Comparison of ENCODE assay signal across 11 mouse cellular contexts in the genomic region with DNA sequence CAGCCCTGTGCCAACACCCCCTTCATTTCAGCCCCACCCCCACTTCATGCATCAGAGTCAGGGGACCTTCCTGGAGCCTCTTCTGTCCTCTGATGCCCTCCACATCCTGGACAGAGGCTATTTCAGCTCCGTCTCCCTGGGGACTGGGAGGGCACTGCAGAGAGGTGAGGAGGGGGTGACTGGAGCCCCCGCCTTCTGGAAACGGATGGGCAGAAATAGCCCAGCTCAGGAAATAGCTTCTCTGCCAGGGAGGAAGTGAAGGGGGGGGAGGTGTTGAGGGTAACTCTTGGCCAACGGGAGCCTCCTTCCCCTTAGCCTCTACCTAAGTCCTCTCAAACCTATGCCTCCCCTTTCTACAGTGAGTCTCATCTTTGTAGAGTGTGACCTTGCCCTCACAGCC. TPM values are rescaled to one million over a fixed set of nuclear protein-coding genes. Genes with fewer than 3 reads are reported as not detected.
DNase-seq lines count a peak whose midpoint lies in the region; ATAC-seq lines count a peak whose summit lies in the region.
"Had no signal": no experiment of that assay in that cellular context is flagged by ENCODE, and none has a peak within 500 bp of the region (broad histone marks: within the 10 kb centered on the region; RNA-seq: fewer than 3 reads in every experiment).

No protein-coding gene starts in this region.

- peaks cover 44% of the 10 kb centered on the region for H3K27me3 ChIP-seq in liver, embryonic 11.5 days (replicated peaks; ENCODE audit: control insufficient read depth, insufficient read depth, low read length)
- H3K27me3 ChIP-seq in midbrain, embryonic 15.5 days (replicated peaks): peaks cover 65% of the 10 kb centered on the region

- peaks cover 21% of the 10 kb centered on the region for H3K4me1 ChIP-seq in liver, embryonic 11.5 days (replicated peaks; ENCODE audit: control insufficient read depth, insufficient read depth, low read length)
- peaks cover 10% of the 10 kb centered on the region for H3K4me1 ChIP-seq in midbrain, embryonic 15.5 days

- H3K9me3 ChIP-seq in liver, embryonic 11.5 days (ENCODE audit: control insufficient read depth, low read length): no peaks in the 10 kb centered on the region
- H3K9me3 ChIP-seq in midbrain, embryonic 15.5 days: no peaks in the 10 kb centered on the region

- DNase-seq in heart, adult 9 months (ENCODE audit: low spot score in 2 of 2): peak; percentile 33 to 47
- no peak for DNase-seq in heart, postnatal 14 days
- DNase-seq in liver, embryonic 11.5 days (ENCODE audit: low spot score): no peak
- DNase-seq in layer of hippocampus, adult 9-10 months (ENCODE audit: low spot score): no peak
- DNase-seq in gastrocnemius, postnatal 36 days: no peak
- DNase-seq: embryo, embryonic 11 days; thymus, adult 2 months had no signal

- H3K27ac ChIP-seq in liver, embryonic 11.5 days (ENCODE audit: low read depth, low read length): peak overlapping the region; percentile 43; the same call in 1 of the 2 replicates
- no peak overlapping the region for H3K27ac ChIP-seq in midbrain, embryonic 15.5 days

- H3K36me3 ChIP-seq in liver, embryonic 11.5 days (ENCODE audit: control insufficient read depth, insufficient read depth, low read length): no peaks in the 10 kb centered on the region
- no peaks in the 10 kb centered on the region for H3K36me3 ChIP-seq in midbrain, embryonic 15.5 days (replicated peaks)

- H3K9ac ChIP-seq in liver, embryonic 11.5 days (ENCODE audit: low read depth, low read length): no peak overlapping the region
- no peak overlapping the region for H3K9ac ChIP-seq in midbrain, embryonic 15.5 days

- 23% methylated on average over 4 of the region's 4 CpGs for WGBS in liver, embryonic 11.5 days
- 40% methylated on average over 4 of the region's 4 CpGs for WGBS in midbrain, embryonic 15.5 days

- H3K4me2 ChIP-seq in liver, embryonic 11.5 days: peak overlapping the region; percentile 40
- no peak overlapping the region for H3K4me2 ChIP-seq in midbrain, embryonic 15.5 days

- ATAC-seq in granulocyte monocyte progenitor cell, adult 5-6 weeks (replicated peaks; ENCODE audit: poor library complexity, severe bottlenecking): peak; percentile 70
- peak; percentile 29 for ATAC-seq in liver, embryonic 11.5 days (replicated peaks; ENCODE audit: low FRiP score)
- ATAC-seq in megakaryocyte progenitor cell, adult 5-6 weeks (replicated peaks; ENCODE audit: poor library complexity): peak; percentile 54
- no peak for ATAC-seq in midbrain, embryonic 15.5 days (replicated peaks)
- ATAC-seq: hindbrain, embryonic 16.5 days had no signal

- intact Hi-C loops in heart, postnatal 14 days (cut with DNase I): no loop called here
- intact Hi-C loops in gastrocnemius, postnatal 36 days (cut with DNase I): no loop called here

- H3K4me3 ChIP-seq in liver, embryonic 11.5 days (ENCODE audit: low read depth, low read length): no peak overlapping the region
- H3K4me3 ChIP-seq in midbrain, embryonic 15.5 days: no peak overlapping the region

RNA-seq across cellular contexts. Expression of gene Exoc3l2, which starts 9.3 kb away (rescaled TPM):
- 1 to 10 TPM in 1 of 2 experiments, under 1 TPM in 1; 0.79 to 1.1 TPM for total RNA-seq in heart, postnatal 14 days (2021)
- 1.0 and 2.5 TPM in 2 replicates for total RNA-seq in granulocyte monocyte progenitor cell, adult 5-6 weeks (2014; fragmentation: Nextera tagmentation)
- total RNA-seq in granulocyte monocyte progenitor cell, adult 5-6 weeks (2017): 0.95 TPM in 1 of 2 replicates, not detected in the other
- polyA plus RNA-seq in liver, embryonic 11.5 days (2014; fragmentation: Nextera tagmentation; extraction: Ambion mirVana): 4.3 and 5.6 TPM in 2 replicates
- 0.54 and 0.57 TPM in 2 replicates for total RNA-seq in megakaryocyte progenitor cell, adult 5-6 weeks (2015)
- 0.62 and 1.3 TPM in 2 replicates for total RNA-seq in megakaryocyte progenitor cell, adult 5-6 weeks (2017)
- under 1 TPM; 0.51 to 0.72 TPM for total RNA-seq in gastrocnemius, postnatal 36 days (2021)
- 0.17 and 0.57 TPM in 2 replicates for polyA plus RNA-seq in midbrain, embryonic 15.5 days (2015; fragmentation: Nextera tagmentation; extraction: Ambion mirVana)

RNA-seq across cellular contexts. Expression of gene Mark4, which starts 13.8 kb away (rescaled TPM):
- total RNA-seq in heart, postnatal 14 days (2021): 10 to 100 TPM; 23.3 to 25.0 TPM
- total RNA-seq in granulocyte monocyte progenitor cell, adult 5-6 weeks (2014; fragmentation: Nextera tagmentation): 9.1 and 10.8 TPM in 2 replicates
- 2.5 and 3.8 TPM in 2 replicates for total RNA-seq in granulocyte monocyte progenitor cell, adult 5-6 weeks (2017)
- 6.7 and 7.7 TPM in 2 replicates for polyA plus RNA-seq in liver, embryonic 11.5 days (2014; fragmentation: Nextera tagmentation; extraction: Ambion mirVana)
- 10.3 and 11.0 TPM in 2 replicates for total RNA-seq in megakaryocyte progenitor cell, adult 5-6 weeks (2015)
- 4.8 and 6.9 TPM in 2 replicates for total RNA-seq in megakaryocyte progenitor cell, adult 5-6 weeks (2017)
- 10 to 100 TPM; 14.9 to 15.5 TPM for total RNA-seq in gastrocnemius, postnatal 36 days (2021)
- polyA plus RNA-seq in midbrain, embryonic 15.5 days (2015; fragmentation: Nextera tagmentation; extraction: Ambion mirVana): 20.4 and 20.6 TPM in 2 replicates

RNA-seq across cellular contexts. Expression of gene Bloc1s3, which starts 35.8 kb away (rescaled TPM):
- total RNA-seq in heart, postnatal 14 days (2021): 1 to 10 TPM; 2.0 to 2.2 TPM
- total RNA-seq in granulocyte monocyte progenitor cell, adult 5-6 weeks (2014; fragmentation: Nextera tagmentation): 3.1 and 4.5 TPM in 2 replicates
- 0.60 and 1.0 TPM in 2 replicates for total RNA-seq in granulocyte monocyte progenitor cell, adult 5-6 weeks (2017)
- 2.0 and 2.1 TPM in 2 replicates for polyA plus RNA-seq in liver, embryonic 11.5 days (2014; fragmentation: Nextera tagmentation; extraction: Ambion mirVana)
- total RNA-seq in megakaryocyte progenitor cell, adult 5-6 weeks (2015): 2.9 and 3.3 TPM in 2 replicates
- 1.3 and 1.5 TPM in 2 replicates for total RNA-seq in megakaryocyte progenitor cell, adult 5-6 weeks (2017)
- total RNA-seq in gastrocnemius, postnatal 36 days (2021): 1 to 10 TPM; 1.5 to 1.7 TPM
- 4.8 and 5.0 TPM in 2 replicates for polyA plus RNA-seq in midbrain, embryonic 15.5 days (2015; fragmentation: Nextera tagmentation; extraction: Ambion mirVana)

RNA-seq across cellular contexts. Expression of gene Trappc6a, which starts 35.8 kb away (rescaled TPM):
- total RNA-seq in heart, postnatal 14 days (2021): 10 to 100 TPM; 48.9 to 49.6 TPM
- total RNA-seq in granulocyte monocyte progenitor cell, adult 5-6 weeks (2014; fragmentation: Nextera tagmentation): 75.3 and 83.4 TPM in 2 replicates
- 28.2 and 30.6 TPM in 2 replicates for total RNA-seq in granulocyte monocyte progenitor cell, adult 5-6 weeks (2017)
- 97.4 and 108 TPM in 2 replicates for polyA plus RNA-seq in liver, embryonic 11.5 days (2014; fragmentation: Nextera tagmentation; extraction: Ambion mirVana)
- 55.2 and 58.3 TPM in 2 replicates for total RNA-seq in megakaryocyte progenitor cell, adult 5-6 weeks (2015)
- total RNA-seq in megakaryocyte progenitor cell, adult 5-6 weeks (2017): 26.1 and 39.5 TPM in 2 replicates
- 1 to 10 TPM; 6.4 to 8.8 TPM for total RNA-seq in gastrocnemius, postnatal 36 days (2021)
- polyA plus RNA-seq in midbrain, embryonic 15.5 days (2015; fragmentation: Nextera tagmentation; extraction: Ambion mirVana): 38.3 and 39.1 TPM in 2 replicates

RNA-seq across cellular contexts. Expression of gene Nkpd1, which starts 45.2 kb away (rescaled TPM):
- total RNA-seq in heart, postnatal 14 days (2021): not detected
- not detected in 2 replicates for total RNA-seq in granulocyte monocyte progenitor cell, adult 5-6 weeks (2014; fragmentation: Nextera tagmentation)
- not detected in 2 replicates for total RNA-seq in granulocyte monocyte progenitor cell, adult 5-6 weeks (2017)
- not detected in 2 replicates for polyA plus RNA-seq in liver, embryonic 11.5 days (2014; fragmentation: Nextera tagmentation; extraction: Ambion mirVana)
- not detected in 2 replicates for total RNA-seq in megakaryocyte progenitor cell, adult 5-6 weeks (2015)
- total RNA-seq in megakaryocyte progenitor cell, adult 5-6 weeks (2017): 0.17 and 0.34 TPM in 2 replicates
- total RNA-seq in gastrocnemius, postnatal 36 days (2021): not detected
- polyA plus RNA-seq in midbrain, embryonic 15.5 days (2015; fragmentation: Nextera tagmentation; extraction: Ambion mirVana): 0.74 and 0.95 TPM in 2 replicates

Comparison
In these comparisons a context has a peak if more than half of its experiments do, and no peak if none do; other contexts are left out.
1. DNase-seq: peak in heart, adult 9 months (2 of 2); none in heart, postnatal 14 days (0 of 2), liver, embryonic 11.5 days (single experiment), layer of hippocampus, adult 9-10 months (single experiment) and gastrocnemius, postnatal 36 days (0 of 2).